Mouse (Mus musculus): ENCODE measurements around the gene Slc22a3. TPM values are rescaled to one million over a fixed set of nuclear protein-coding genes. Genes with fewer than 3 reads are reported as not detected.

The Slc22a3 gene
- 36.2 and 45.5 TPM in 2 replicates for total RNA-seq (2017)

DNA sequence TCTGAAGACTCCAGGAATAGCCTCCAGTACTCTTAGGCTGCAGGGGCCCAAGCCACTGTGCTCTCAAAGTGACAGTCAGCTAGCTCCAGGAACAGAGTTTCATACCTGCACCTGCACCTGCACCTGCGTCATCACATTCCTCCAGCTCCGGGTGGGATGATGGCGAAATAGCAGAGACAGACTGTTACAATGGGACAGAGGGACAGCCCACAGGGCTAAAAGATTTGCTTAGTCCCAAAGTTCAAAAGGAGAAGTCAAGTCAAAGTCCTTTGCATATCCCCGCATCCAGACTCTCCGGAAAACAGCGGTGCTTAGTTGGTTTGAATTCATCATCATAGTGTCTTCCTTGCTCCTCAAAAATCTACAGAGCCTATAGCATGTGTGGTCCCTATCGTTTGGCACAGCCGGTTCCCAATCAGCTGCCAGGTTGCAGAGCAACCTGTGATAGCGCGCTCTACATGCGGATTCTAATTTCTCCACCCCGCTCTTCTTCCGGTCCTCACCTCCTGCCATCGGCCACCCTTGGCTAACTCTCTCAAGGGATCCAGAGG is at the start of gene Slc22a3:
Gene Slc22a3, minus strand, starts transcription at position 51 of the 551 bp plus-strand sequence.
- peak; percentile 43 for ATAC-seq (replicated peaks; ENCODE audit: low read depth, poor library complexity, severe bottlenecking)

DNA sequence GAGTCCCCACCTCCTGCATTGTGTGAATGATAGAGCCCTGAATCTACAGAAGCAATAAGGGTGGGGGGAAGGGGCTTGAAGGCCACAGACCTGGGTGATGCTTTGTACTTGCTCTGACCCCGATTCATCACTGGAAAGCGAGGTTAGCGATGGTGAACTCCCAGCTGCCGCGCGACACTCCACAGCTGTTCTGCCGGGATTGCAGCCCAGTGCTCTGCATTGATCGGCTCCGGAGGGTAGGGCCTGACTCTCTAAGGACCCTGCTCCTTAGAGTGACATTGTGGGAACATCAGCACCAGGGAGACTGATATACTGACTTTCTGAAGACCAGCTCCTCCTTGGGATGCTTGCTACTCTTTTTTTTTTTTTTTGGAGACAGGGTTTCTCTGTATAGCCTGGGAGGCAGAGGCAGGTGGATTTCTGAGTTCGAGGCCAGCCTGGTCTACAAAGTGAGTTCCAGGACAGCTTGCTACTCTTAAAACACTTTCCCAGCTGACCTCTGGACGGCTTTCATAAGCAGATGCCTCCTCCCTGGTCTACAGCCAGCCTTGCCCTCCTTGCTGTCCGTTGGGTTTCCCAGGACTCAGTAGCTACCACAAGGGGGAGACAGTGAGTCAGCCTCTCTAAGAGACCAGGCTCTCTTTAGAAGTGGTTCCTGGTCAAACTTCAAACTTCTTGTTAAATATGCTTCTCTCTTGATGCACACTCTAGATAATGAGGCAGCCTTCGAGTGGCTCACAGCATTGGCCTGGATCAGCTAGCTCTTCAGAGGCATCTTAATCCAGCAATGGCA is 27.0 kb upstream of the Slc22a3 start:
- peak; percentile 73 for ATAC-seq (replicated peaks; ENCODE audit: low read depth, poor library complexity, severe bottlenecking)

DNA sequence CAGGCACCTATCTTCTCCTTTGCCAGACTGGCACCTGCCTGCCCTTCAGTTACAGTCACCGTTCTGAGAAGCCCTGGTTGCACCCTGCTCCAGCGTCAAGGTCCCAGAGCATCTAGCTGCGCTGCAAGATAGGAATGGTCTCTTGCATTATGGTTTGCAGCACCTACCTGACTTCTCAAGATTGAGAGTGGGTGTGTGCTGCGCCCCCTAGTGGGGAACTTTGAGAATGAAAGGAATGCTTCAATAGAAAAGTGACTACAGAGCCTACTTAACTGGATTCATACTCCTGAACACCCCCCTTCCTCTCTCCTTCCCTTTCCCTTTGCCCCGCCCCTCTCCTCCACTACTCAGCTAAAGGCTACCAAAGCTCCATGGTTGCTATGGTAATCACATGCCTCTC is 24.6 kb upstream of the Slc22a3 start:
- ATAC-seq (replicated peaks; ENCODE audit: low read depth, poor library complexity, severe bottlenecking), result peak; percentile 80

DNA sequence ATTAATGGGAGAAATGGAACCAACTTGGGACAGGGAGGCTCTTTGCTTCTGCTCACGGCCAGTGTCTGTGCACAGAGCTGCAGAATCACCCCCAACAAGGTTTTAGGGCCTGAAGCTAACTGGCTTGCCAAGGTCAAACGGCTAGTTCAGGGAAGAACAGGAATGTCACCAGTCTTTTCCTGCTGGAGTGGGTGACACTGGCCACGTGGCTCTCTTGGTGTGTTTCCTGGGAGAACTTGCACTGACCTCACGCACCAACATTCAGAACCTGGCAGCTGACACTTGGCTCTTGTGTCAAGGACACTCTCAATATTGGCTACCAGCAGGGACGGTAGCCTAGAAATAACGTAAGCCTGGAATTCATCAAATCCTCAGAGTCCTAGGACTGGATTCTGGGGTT is 22.6 kb upstream of the Slc22a3 start:
- ATAC-seq (replicated peaks; ENCODE audit: low read depth, poor library complexity, severe bottlenecking), result no peak

DNA sequence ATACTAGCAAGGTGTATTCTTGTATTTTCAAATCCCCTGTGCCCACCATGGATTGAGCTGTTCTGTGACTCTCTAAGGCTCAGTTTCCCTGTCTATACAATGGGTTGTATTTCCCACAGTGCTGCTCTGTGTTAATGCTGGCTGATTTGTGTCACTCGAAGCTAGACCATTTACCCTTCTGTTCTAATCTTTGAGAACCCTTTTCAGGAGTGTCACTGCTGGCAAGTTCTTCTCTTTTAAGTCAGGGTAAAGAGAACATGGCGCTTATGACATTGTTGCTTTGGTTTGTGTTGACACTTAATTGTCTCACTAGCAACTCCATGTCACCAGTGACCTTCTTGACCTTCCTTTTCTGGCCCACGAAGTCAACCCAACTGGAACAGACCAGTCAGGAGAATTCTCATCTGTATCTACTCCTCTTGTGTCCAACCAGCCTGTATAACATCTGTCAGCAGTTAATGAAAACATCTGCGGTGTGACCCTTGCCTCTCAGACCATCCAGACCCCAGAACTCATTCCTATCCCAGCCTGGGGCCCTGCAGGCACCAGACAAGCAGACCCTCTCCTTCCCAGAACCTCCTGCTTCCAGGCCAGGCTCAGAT is 22.0 kb upstream of the Slc22a3 start:
- no peak for ATAC-seq (replicated peaks; ENCODE audit: low read depth, poor library complexity, severe bottlenecking)

DNA sequence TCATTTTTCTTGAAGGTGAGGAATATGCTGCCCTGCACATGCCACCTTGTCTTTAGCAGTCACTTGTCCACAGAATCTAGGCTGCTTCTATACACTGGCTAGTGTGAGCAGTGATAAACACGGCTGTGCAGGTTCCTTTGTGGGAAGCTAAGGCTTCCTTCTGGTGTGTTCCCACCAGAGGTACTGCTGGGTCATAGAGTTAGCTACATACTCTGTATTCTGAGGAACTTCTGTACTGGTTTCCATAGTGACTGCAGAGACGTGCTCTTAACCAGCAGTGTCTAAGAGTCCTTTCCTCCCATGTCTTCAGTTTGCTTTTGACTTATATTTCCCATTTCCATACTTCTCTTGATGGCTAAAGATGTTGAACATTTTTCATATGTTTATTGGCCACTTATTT is 11.6 kb upstream of the Slc22a3 start:
- ATAC-seq (replicated peaks; ENCODE audit: low read depth, poor library complexity, severe bottlenecking), result peak; percentile 79

DNA sequence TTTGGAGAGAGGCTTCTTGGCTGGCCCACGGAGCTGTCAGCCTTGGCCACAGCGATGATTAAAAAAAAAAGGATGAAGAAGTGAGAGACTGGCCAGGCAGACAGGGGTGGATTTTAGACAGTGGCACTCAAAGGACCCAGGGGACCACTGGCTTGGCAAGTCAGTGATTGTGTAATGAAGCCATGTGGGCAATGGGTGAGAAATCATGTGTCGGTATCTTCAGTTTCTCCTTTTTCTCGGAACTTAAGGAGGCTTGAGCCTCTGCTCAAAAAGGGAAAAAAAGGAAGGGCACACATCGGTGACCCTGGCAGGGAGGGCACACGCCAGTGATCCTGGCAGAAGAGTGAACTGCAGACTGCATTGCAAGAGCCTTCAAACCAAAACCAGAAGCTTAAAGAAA is 10.7 kb upstream of the Slc22a3 start:
- ATAC-seq (replicated peaks; ENCODE audit: low read depth, poor library complexity, severe bottlenecking), result peak; percentile 42

DNA sequence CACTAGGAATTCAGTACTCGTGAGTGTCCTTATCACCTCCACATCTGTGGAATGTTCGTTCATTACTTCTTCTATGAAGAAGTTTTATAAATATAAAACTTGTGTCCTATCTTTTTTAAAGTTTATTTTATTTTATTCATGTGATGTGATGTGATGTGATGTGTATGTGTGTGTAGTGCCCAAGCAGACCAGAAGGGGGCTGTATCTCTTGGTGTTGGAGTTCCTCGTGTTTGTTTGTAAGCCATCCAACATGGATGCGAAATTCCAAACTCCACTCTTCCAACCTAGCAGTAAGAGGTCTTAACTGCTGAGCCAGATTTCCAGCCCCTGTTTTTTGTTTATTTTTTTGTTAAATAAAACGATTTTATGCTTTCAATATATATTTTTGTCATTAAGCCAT is 6.5 kb upstream of the Slc22a3 start:
- no peak for ATAC-seq (replicated peaks; ENCODE audit: low read depth, poor library complexity, severe bottlenecking)

DNA sequence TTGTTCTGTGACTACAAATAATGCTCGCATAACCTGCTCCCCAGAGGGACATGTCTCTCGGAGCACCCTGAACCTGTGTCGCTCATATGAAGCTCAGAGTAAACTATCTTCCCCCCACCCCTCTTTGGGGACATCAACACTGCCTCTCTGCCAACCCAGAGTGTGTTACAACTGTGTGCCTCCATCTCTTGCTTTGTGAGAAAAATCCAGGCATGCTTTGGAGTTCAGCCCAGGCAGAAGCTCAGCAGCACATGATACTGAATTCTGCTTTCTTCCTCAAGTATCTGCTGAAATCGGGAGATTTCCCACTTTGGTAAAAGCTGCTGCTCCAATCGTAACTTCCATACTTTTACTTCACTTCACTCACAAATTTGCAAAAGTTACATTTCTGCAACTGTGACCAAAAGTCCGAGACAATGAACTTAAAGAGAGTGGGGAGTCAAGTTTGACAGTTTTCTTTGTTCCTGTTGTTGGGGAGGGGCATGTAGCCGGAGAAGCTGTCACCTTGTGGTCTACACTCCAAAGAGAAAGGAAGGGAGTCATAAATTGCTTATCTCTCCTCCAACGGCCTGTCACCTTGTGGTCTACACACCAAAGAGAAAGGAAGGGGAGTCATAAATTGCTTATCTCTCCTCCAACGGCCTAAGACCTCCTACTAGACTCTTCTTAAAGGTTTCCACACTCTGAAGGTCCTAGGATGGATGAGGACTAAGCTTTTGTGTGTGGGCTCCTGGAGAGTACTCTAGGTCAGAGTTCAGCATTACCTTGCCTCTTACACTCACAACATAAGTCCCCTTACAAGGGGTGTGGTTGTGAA is 5.8 kb upstream of the Slc22a3 start:
- peak; percentile 85 for ATAC-seq (replicated peaks; ENCODE audit: low read depth, poor library complexity, severe bottlenecking)

DNA sequence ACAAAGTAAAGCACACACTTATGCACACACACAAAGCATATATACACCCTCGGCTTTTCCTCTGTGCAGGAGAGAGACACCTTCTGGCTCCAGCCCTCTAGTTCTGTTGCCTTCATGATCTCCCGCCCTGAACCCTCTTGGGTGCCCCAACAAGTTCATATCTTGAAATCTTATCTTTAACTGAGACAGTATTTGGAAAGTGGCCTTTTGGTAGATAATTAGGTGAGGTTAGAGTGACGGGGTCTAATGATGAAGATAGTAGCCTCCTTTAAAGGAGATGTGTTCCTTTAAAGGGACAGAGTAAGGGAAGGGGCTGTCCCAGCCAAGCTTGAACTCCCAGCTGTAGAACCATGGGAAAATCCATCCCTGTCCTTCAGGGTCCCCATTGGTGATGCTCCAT is 3.7 kb upstream of the Slc22a3 start:
- no peak for ATAC-seq (replicated peaks; ENCODE audit: low read depth, poor library complexity, severe bottlenecking)

DNA sequence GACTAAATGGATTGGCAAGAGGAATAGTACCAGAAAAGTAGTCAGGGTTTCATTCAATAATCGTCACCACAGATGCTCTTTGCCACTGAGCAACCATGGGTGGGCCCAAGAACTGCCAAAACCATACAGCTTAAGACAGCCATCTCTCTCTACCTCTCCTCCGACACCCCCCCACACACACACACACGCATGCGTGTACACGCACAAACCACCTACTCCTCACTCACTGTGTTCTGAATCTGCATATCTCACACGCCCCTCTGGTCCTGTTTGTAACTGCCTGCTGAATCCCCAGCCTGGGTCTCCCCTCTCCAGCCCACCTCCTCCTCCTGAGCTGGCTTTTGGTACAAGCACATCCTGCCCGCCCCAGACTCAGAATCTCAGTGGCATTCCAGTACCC is 872 bp upstream of the Slc22a3 start:
- no peak for ATAC-seq (replicated peaks; ENCODE audit: low read depth, poor library complexity, severe bottlenecking)

DNA sequence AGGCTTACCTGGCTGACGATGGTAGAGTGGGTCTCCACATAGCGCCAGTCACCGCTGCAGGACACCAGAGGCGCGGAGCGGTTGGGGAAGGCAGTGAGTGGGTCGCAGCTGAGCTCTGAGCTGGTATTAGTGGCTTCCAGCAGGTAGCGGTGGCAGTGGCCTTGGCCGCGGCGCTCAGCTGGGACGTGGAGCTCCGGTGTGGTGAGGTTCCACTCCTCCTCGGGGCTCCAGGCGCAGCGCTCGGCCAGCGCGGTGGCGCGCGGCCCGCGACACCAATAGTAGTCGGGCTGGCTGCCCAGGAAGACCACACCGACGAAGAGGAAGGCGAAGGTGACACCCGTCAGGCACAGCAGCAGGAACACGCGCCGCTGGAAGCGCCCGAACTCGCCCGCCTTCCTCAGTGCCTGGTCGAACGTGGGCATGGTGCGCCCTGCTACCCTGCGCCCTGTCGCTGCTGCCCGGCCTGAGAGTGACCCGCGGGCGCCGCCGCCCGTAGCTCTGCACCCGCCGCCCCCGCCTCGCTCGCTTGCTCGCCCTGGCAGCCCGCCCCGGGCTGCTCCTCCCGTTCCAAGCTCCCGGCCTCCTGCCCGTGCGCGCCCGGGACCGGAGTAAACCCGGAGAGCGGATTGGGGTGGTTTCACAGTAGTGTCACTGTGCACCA is 471 bp downstream of the Slc22a3 start:
- ATAC-seq (replicated peaks; ENCODE audit: low read depth, poor library complexity, severe bottlenecking), result peak; percentile 20

DNA sequence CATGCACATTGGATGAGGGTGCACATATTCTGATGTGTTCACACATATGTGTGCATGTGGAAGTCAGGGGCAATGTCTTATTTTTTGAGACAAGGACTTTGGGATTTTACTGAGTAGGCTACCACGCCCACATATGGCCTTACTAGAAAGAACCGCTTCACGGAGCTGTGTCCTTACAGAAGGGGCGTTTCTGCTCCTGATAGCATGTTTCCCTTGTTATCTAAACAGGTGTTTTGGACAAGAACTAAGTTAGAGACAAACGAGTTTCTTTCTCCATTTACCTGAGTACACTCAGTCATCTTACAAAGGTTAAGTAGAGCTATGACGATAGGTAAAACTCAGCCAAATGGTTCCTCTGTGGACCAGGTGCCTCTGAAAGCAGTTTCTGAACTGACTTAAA is 1.8 kb downstream of the Slc22a3 start:
- ATAC-seq (replicated peaks; ENCODE audit: low read depth, poor library complexity, severe bottlenecking), result 0 out of 2 replicates have a peak, but pooled peaks have one; percentile 10

DNA sequence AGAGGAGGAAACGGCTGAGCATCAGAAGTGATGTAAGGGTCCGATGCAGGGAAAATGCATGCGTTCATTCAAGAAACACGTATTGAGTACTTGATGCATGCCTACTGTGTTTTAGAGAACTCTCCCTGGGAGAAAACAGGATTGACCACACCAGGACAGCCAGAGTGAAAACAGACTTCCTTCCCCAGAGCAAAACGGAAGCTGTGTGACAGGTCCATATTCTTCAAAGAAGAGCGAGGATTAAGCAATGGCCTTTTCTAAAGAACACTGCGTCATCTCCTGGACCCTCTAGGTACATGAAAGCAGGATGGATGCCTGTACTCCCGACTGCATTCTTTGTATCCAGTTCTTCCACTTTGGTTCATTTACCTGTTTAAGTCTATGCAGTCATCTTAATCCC is 8.1 kb downstream of the Slc22a3 start:
- peak; percentile 70 for ATAC-seq (replicated peaks; ENCODE audit: low read depth, poor library complexity, severe bottlenecking)

DNA sequence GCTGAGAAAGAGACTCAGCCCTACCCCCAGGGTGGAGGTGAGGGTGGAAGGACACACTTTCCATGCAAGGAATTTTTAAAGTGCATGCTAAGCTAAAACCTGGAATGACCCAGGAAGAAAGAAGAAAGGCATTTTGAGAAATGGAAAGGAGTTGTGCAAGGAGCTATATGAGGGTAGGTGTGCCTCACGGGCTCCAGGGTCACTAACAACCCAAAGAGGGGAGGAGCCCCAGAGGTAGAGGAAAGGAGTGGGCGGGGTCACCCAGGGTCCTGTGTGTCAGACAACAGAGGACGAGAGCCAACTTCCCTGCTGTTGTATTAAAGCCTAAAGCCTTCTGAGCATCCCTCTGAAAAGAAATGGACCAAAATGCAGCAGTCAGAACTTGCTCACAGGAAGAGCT is 11.9 kb downstream of the Slc22a3 start:
- ATAC-seq (replicated peaks; ENCODE audit: low read depth, poor library complexity, severe bottlenecking), result no peak; the same call in 1 of the 2 replicates

DNA sequence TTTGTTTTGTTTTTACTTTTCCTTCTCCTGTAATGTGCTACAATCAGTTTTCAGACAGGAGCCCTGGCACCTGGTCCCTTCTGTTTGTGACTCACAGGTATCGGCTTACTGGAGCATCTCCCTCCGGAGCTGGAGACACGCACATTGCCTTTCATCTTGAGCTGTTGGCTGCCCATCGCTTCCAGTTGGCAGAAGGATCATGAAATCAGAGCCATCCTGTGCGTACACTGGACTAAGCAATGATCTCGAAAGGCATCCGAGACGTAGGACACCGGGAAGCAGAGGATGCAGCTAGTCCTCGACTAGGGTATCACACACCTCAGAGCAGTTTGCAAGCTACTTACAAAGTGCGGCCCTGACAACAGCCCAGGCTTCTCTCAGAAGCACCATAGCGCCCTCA is 15.9 kb downstream of the Slc22a3 start:
- ATAC-seq (replicated peaks; ENCODE audit: low read depth, poor library complexity, severe bottlenecking), result no peak

DNA sequence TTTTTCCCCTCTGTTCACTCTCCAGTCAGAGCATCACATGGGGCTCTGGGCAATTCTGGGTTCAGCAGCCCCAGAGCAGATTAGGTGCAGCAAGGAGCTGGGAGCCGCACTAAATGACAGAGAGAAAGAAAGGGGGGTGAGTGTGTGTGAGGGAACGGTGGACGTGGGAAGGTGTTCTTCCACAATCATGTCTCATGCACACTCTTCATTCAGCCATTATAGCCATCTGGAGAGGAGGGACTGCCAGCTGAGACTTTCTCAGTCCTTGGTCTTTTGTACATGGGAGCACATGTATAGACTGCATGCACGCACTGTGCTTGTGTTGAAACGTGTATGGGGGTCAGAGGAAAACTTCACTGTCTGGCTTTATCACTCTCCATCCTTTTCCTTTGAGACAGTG is 17.6 kb downstream of the Slc22a3 start:
- ATAC-seq (replicated peaks; ENCODE audit: low read depth, poor library complexity, severe bottlenecking), result no peak

DNA sequence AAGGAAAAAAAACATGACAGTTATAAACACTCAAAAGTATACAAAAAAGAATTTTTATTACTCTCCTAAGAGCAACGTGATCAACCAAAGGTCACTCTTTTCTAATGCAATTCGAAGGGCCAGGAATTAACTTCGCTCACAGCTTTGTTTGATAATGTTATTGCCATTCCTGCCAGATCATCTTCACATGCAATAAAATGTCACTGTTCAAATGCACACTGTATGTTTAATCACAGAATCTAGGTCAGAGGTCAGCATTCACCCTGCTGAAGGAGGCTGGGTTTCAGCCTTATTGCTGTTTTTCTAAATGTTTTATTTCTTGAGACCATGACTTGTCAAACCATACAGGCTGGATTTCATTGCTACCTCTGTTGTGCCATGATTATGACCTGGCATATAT is 21.8 kb downstream of the Slc22a3 start:
- no peak for ATAC-seq (replicated peaks; ENCODE audit: low read depth, poor library complexity, severe bottlenecking)

DNA sequence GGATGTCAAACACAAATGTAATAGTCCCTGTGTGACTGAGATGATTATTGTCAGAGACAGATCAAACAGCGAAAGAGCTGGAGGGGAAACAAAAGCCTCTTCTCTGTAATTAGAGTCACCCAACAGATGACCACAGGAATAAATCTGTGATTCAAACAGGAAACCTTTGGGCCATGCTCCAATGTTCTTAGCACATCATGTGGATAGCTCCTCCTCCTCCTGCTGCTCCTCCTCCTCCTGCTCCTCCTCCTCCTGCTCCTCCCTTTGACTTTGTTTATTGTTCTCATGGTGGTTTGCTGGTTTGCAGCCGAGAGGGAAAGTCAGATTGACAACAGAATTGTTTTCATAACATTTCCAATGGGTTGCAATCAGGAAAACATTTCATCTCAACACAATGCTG is 28.1 kb downstream of the Slc22a3 start:
- ATAC-seq (replicated peaks; ENCODE audit: low read depth, poor library complexity, severe bottlenecking), result no peak

DNA sequence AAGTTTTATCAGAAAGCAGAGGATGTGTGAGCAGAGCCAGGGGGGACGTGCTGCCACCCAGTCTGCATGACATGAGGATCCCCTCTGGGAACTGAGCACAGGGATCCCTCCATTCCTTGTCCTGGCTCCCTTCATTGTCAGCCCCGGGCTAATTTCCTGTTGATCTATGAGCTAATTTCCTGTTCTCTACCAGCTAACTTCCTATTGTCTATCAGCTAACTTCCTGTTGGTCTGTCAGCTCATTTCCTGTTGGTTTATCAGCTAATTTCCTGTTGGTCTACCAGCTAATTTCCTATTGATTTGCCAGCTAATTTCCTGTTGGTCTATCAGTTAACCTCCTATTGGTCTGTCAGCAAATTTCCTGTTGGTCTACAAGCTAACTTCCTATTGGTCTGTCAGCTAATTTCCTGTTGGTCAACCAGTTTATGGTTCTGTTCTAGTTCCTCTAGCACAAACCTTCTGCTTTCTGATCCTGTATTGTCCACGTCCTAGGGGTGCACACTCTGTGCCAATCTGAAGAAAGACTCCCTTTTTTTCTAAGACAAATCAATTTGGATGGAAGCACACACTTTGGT is 32.9 kb downstream of the Slc22a3 start:
- ATAC-seq (replicated peaks; ENCODE audit: low read depth, poor library complexity, severe bottlenecking), result peak; percentile 69

Measured in common myeloid progenitor, adult 5-6 weeks (primary cell).